Comparison of ENCODE assay signal across 17 mouse cellular contexts in genomic region chr16:89867212-89867829, GRCm38 (mm10).
DNase-seq lines count a peak whose midpoint lies in the region; ATAC-seq and TF ChIP-seq lines count a peak whose summit lies in the region.
"Had no signal": no experiment of that assay in that cellular context is flagged by ENCODE, and none has a peak within 500 bp of the region (broad histone marks: within the 10 kb centered on the region; RNA-seq: fewer than 3 reads in every experiment).

No protein-coding gene starts in this region.

- DNase-seq in frontal cortex, postnatal 36 days (ENCODE audit: low spot score in 2 of 2): no peak
- DNase-seq in brain, adult 2 months (ENCODE audit: low read depth, low spot score): peak; percentile 72
- peak; percentile 46 to 61 for DNase-seq in layer of hippocampus, adult 2 months (ENCODE audit: low spot score in 2 of 2)
- peak; percentile 64 to 73 for DNase-seq in right cerebral cortex, postnatal 10 days (ENCODE audit: low spot score in 2 of 2)
- DNase-seq in ovary, postnatal 10 days (ENCODE audit: low spot score): no peak
- DNase-seq in gastrocnemius, adult 18-20 months (ENCODE audit: low spot score): no peak
- no peak for DNase-seq in testis, postnatal 10 days (ENCODE audit: low spot score)
- DNase-seq: adrenal gland, adult 2 months; gastrocnemius, postnatal 10 days; liver, embryonic 13.5 days; thymus, postnatal 25 days had no signal

- peak; percentile 72 for ATAC-seq in frontal cortex, adult (ENCODE audit: low TSS enrichment)
- ATAC-seq: midbrain, embryonic 15.5 days; Patski had no signal

- H3K4me3 ChIP-seq in layer of hippocampus, adult 2 months: no peak overlapping the region
- H3K4me3 ChIP-seq: embryonic facial prominence, embryonic 15.5 days; heart, embryonic 13.5 days; kidney, embryonic 15.5 days; liver, embryonic 13.5 days; midbrain, embryonic 15.5 days had no signal

- TF ChIP-seq CTCF in layer of hippocampus, adult 2 months (conservative IDR thresholded peaks at IDR 0.05): peak; percentile 56

- H3K27ac ChIP-seq in layer of hippocampus, adult 2 months: peak overlapping the region; percentile 37
- H3K27ac ChIP-seq: embryonic facial prominence, embryonic 15.5 days; heart, embryonic 13.5 days; kidney, embryonic 15.5 days; liver, embryonic 13.5 days; midbrain, embryonic 15.5 days had no signal

Comparison
In these comparisons a context has a peak if more than half of its experiments do, and no peak if none do; other contexts are left out.
1. DNase-seq: peak in brain, adult 2 months (single experiment), layer of hippocampus, adult 2 months (2 of 2) and right cerebral cortex, postnatal 10 days (2 of 2); none in frontal cortex, postnatal 36 days (0 of 2), ovary, postnatal 10 days (single experiment), gastrocnemius, adult 18-20 months (single experiment) and testis, postnatal 10 days (single experiment).